Mouse (Mus musculus): ENCODE results near the gene Lmbr1. TPM values are rescaled to one million over a fixed set of nuclear protein-coding genes. Genes with fewer than 3 reads are reported as not detected.

Gene Lmbr1
- polyA plus RNA-seq, 1 experiment from 2014 or later, result 42.8 TPM

DNA sequence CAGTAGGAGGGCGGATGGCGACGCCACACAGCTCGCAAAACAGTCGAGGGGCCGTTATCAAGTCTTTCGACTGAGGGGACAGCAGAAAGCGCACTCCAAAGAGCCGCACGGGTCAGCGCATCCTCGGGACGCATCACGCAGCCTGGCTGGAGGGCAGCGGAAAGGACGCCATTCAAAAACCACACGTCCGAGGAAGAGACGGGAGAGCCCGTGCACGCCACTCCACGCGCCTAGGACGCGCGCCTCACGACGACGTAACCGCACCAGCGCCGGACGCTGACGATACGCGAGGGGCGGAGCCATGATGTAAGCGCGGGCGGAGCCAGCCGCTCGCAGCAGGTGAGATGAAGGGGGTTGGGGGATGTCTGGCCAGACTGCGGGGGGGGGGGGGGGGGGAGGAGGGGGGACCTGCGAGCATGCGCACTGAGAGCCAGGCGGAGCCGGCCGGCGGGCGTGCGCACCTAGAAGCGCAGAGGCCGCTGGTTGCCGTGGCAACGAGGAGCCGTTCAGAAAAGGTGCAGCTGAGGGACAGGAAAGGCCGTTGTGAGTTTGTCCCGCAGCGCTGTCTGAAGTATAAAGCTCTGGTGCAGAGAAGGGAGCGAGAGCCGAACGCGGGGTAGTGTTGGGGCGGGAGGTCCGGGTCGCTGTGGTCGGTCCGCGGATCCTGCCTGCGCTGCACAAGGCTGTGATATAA lies 182.5 kb downstream of the Lmbr1 start, which contains the start of gene Rnf32:
TSS of gene Rnf32 (plus strand) at position 423 of the 694 bp plus-strand sequence.
- Histone ChIP-seq H3K4me1 (ENCODE audit: control insufficient read depth, insufficient read depth, low read depth, low read length) (peaks cover 4% of the 10 kb centered on the region), H3K27me3 (replicated peaks; ENCODE audit: control insufficient read depth, insufficient read depth, low read length) (no peaks in the 10 kb centered on the region), H3K4me2 (ENCODE audit: low read length) (peak within 1 kb of the TSS; percentile 65), H3K4me3 (ENCODE audit: low read length) (peak within 1 kb of the TSS; percentile 63), H3K9me3 (ENCODE audit: control insufficient read depth, low read length) (no peaks in the 10 kb centered on the region), H3K27ac (ENCODE audit: low read depth, low read length) (peak within 1 kb of the TSS; percentile 89), H3K36me3 (ENCODE audit: control insufficient read depth, insufficient read depth, low read length) (no peaks in the 10 kb centered on the region), H3K9ac (ENCODE audit: low read depth, low read length) (peak within 1 kb of the TSS; percentile 77)
- ATAC-seq, result peak; percentile 98
- under 1% methylated on average over 67 of the region's 70 CpGs for WGBS

DNA sequence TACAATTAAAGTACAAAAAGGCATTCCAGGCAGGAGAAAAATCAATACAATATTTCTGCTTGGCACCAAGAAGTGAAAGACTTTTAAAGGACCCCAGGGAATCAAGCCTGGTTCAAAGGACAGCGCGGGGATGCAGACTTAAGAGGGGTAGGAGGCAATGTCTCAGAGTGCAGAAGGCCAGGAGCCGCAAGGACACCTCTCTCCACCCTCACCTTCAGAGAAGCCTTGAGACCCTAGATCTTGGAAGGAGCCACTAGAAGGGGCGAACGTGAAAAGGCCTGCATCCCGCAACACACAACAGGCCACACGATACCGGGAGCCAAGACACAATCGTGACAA lies 183.0 kb downstream of the Lmbr1 start:
- Histone ChIP-seq H3K27me3 (replicated peaks; ENCODE audit: control insufficient read depth, insufficient read depth, low read length) (no peaks in the 10 kb centered on the region), H3K9ac (ENCODE audit: low read depth, low read length) (peak overlapping the region; percentile 77), H3K36me3 (ENCODE audit: control insufficient read depth, insufficient read depth, low read length) (no peaks in the 10 kb centered on the region), H3K9me3 (ENCODE audit: control insufficient read depth, low read length) (no peaks in the 10 kb centered on the region), H3K27ac (ENCODE audit: low read depth, low read length) (peak overlapping the region; percentile 89), H3K4me2 (ENCODE audit: low read length) (peak overlapping the region; percentile 65), H3K4me1 (ENCODE audit: control insufficient read depth, insufficient read depth, low read depth, low read length) (peaks cover 4% of the 10 kb centered on the region), H3K4me3 (ENCODE audit: low read length) (peak overlapping the region; percentile 63)
- ATAC-seq, result no peak
- 4% methylated on average over 9 of the region's 9 CpGs for WGBS

GRCm38 (mm10) chr5:29186798-29187197 lies 191.4 kb downstream of the Lmbr1 start:
- 84% methylated on average over 5 of the region's 5 CpGs for WGBS
- Histone ChIP-seq H3K9me3 (ENCODE audit: control insufficient read depth, low read length) (no peaks in the 10 kb centered on the region), H3K4me2 (ENCODE audit: low read length) (no peak overlapping the region), H3K9ac (ENCODE audit: low read depth, low read length) (no peak overlapping the region), H3K36me3 (ENCODE audit: control insufficient read depth, insufficient read depth, low read length) (no peaks in the 10 kb centered on the region), H3K27ac (ENCODE audit: low read depth, low read length) (no peak overlapping the region), H3K4me1 (ENCODE audit: control insufficient read depth, insufficient read depth, low read depth, low read length) (no peaks in the 10 kb centered on the region), H3K4me3 (ENCODE audit: low read length) (no peak overlapping the region), H3K27me3 (replicated peaks; ENCODE audit: control insufficient read depth, insufficient read depth, low read length) (no peaks in the 10 kb centered on the region)
- no peak for ATAC-seq

Small RNA genes within 50 kb of the gene (microRNA-seq; reads per million reads assigned to microRNA genes)
- not detected for gene Gm23801

Other genes starting within 250 kb of the Lmbr1 start
- 17.1 and 18.3 TPM in 2 replicates for gene Rnf32, start 182.4 kb downstream of the Lmbr1 start, polyA plus RNA-seq (2015; fragmentation: Nextera tagmentation; extraction: Ambion mirVana)
- 18.2 and 18.9 TPM in 2 replicates for gene Nom1, start 56.3 kb upstream of the Lmbr1 start, polyA plus RNA-seq (2015; fragmentation: Nextera tagmentation; extraction: Ambion mirVana)
- gene Mnx1, start 100.1 kb upstream of the Lmbr1 start, polyA plus RNA-seq (2015; fragmentation: Nextera tagmentation; extraction: Ambion mirVana), result 0.25 TPM in 1 of 2 replicates, not detected in the other
- 19.1 and 23.3 TPM in 2 replicates for gene Ube3c, start 190.9 kb upstream of the Lmbr1 start, polyA plus RNA-seq (2015; fragmentation: Nextera tagmentation; extraction: Ambion mirVana)

Data from hindbrain, embryonic 16.5 days (tissue).